Mouse (Mus musculus): ENCODE data around the gene Pid1. TPM values are rescaled to one million over a fixed set of nuclear protein-coding genes. Genes with fewer than 3 reads are reported as not detected.

Gene Pid1
- polyA plus RNA-seq, 1 experiment from 2014 or later = 25.1 TPM

GRCm38 (mm10) chr1:84155585-84155930 is 208.4 kb downstream of the Pid1 start:
- no peak overlapping the region for H3K4me3 ChIP-seq (ENCODE audit: low read depth, low read length)
- no peak overlapping the region for H3K4me2 ChIP-seq (ENCODE audit: low read depth, low read length)
- no peaks in the 10 kb centered on the region for H3K36me3 ChIP-seq (ENCODE audit: control insufficient read depth, insufficient read depth)
- no peak overlapping the region for H3K9ac ChIP-seq (ENCODE audit: low read depth, low read length)
- no peak for ATAC-seq (ENCODE audit: low read depth)
- 47% methylated on average over 2 of the region's 2 CpGs for WGBS (ENCODE audit: insufficient replicate concordance)
- H3K27ac ChIP-seq (ENCODE audit: low read length) = no peak overlapping the region
- no peaks in the 10 kb centered on the region for H3K9me3 ChIP-seq (replicated peaks; ENCODE audit: control insufficient read depth, low read length)
- H3K4me1 ChIP-seq (ENCODE audit: control insufficient read depth, low read depth, low read length) = no peaks in the 10 kb centered on the region
- no peaks in the 10 kb centered on the region for H3K27me3 ChIP-seq (ENCODE audit: control insufficient read depth, insufficient read depth, low read depth, low read length)

GRCm38 (mm10) chr1:84154725-84155584 is 209.0 kb downstream of the Pid1 start:
- 66% methylated on average over 12 of the region's 12 CpGs for WGBS (ENCODE audit: insufficient replicate concordance)
- no peak overlapping the region for H3K9ac ChIP-seq (ENCODE audit: low read depth, low read length)
- no peaks in the 10 kb centered on the region for H3K36me3 ChIP-seq (ENCODE audit: control insufficient read depth, insufficient read depth)
- H3K4me2 ChIP-seq (ENCODE audit: low read depth, low read length) = no peak overlapping the region
- no peak for ATAC-seq (ENCODE audit: low read depth)
- H3K27me3 ChIP-seq (ENCODE audit: control insufficient read depth, insufficient read depth, low read depth, low read length) = no peaks in the 10 kb centered on the region
- H3K4me3 ChIP-seq (ENCODE audit: low read depth, low read length) = no peak overlapping the region
- H3K27ac ChIP-seq (ENCODE audit: low read length) = no peak overlapping the region
- H3K4me1 ChIP-seq (ENCODE audit: control insufficient read depth, low read depth, low read length) = no peaks in the 10 kb centered on the region
- no peaks in the 10 kb centered on the region for H3K9me3 ChIP-seq (replicated peaks; ENCODE audit: control insufficient read depth, low read length)

- no peak overlapping the region for H3K27ac ChIP-seq (ENCODE audit: low read length)
- no peaks in the 10 kb centered on the region for H3K36me3 ChIP-seq (ENCODE audit: control insufficient read depth, insufficient read depth)
- H3K4me2 ChIP-seq (ENCODE audit: low read depth, low read length) = no peak overlapping the region
- ATAC-seq (ENCODE audit: low read depth) = no peak
- H3K9me3 ChIP-seq (replicated peaks; ENCODE audit: control insufficient read depth, low read length) = no peaks in the 10 kb centered on the region
- H3K27me3 ChIP-seq (ENCODE audit: control insufficient read depth, insufficient read depth, low read depth, low read length) = no peaks in the 10 kb centered on the region
- 41% methylated on average over 4 of the region's 4 CpGs for WGBS (ENCODE audit: insufficient replicate concordance)
- no peak overlapping the region for H3K9ac ChIP-seq (ENCODE audit: low read depth, low read length)
- H3K4me3 ChIP-seq (ENCODE audit: low read depth, low read length) = no peak overlapping the region
- H3K4me1 ChIP-seq (ENCODE audit: control insufficient read depth, low read depth, low read length) = no peaks in the 10 kb centered on the region
These were observed 210.0 kb downstream of the Pid1 start for GRCm38 (mm10) chr1:84153943-84154342.

GRCm38 (mm10) chr1:84141561-84141960 is 222.4 kb downstream of the Pid1 start:
- H3K36me3 ChIP-seq (ENCODE audit: control insufficient read depth, insufficient read depth) = no peaks in the 10 kb centered on the region
- no peak overlapping the region for H3K4me3 ChIP-seq (ENCODE audit: low read depth, low read length)
- H3K4me2 ChIP-seq (ENCODE audit: low read depth, low read length) = no peak overlapping the region
- 38% methylated on average over 1 of the region's 1 CpGs for WGBS (ENCODE audit: insufficient replicate concordance)
- no peak overlapping the region for H3K9ac ChIP-seq (ENCODE audit: low read depth, low read length)
- no peak for ATAC-seq (ENCODE audit: low read depth)
- no peak overlapping the region for H3K27ac ChIP-seq (ENCODE audit: low read length)
- H3K9me3 ChIP-seq (replicated peaks; ENCODE audit: control insufficient read depth, low read length) = no peaks in the 10 kb centered on the region
- no peaks in the 10 kb centered on the region for H3K4me1 ChIP-seq (ENCODE audit: control insufficient read depth, low read depth, low read length)
- no peaks in the 10 kb centered on the region for H3K27me3 ChIP-seq (ENCODE audit: control insufficient read depth, insufficient read depth, low read depth, low read length)

- Histone ChIP-seq H3K36me3 (ENCODE audit: control insufficient read depth, insufficient read depth) (no peaks in the 10 kb centered on the region), H3K27me3 (ENCODE audit: control insufficient read depth, insufficient read depth, low read depth, low read length) (no peaks in the 10 kb centered on the region), H3K9me3 (replicated peaks; ENCODE audit: control insufficient read depth, low read length) (no peaks in the 10 kb centered on the region), H3K9ac (ENCODE audit: low read depth, low read length) (no peak overlapping the region), H3K4me2 (ENCODE audit: low read depth, low read length) (no peak overlapping the region), H3K4me1 (ENCODE audit: control insufficient read depth, low read depth, low read length) (no peaks in the 10 kb centered on the region), H3K27ac (ENCODE audit: low read length) (no peak overlapping the region), H3K4me3 (ENCODE audit: low read depth, low read length) (no peak overlapping the region)
- no peak for ATAC-seq (ENCODE audit: low read depth)
- WGBS (ENCODE audit: insufficient replicate concordance) = 70% methylated on average over 4 of the region's 4 CpGs
These were observed 231.5 kb downstream of the Pid1 start for GRCm38 (mm10) chr1:84132451-84132850.

GRCm38 (mm10) chr1:84131799-84132198 is 232.2 kb downstream of the Pid1 start:
- Histone ChIP-seq H3K9ac (ENCODE audit: low read depth, low read length) (no peak overlapping the region), H3K27ac (ENCODE audit: low read length) (no peak overlapping the region), H3K27me3 (ENCODE audit: control insufficient read depth, insufficient read depth, low read depth, low read length) (no peaks in the 10 kb centered on the region), H3K36me3 (ENCODE audit: control insufficient read depth, insufficient read depth) (no peaks in the 10 kb centered on the region), H3K9me3 (replicated peaks; ENCODE audit: control insufficient read depth, low read length) (no peaks in the 10 kb centered on the region), H3K4me2 (ENCODE audit: low read depth, low read length) (no peak overlapping the region), H3K4me3 (ENCODE audit: low read depth, low read length) (no peak overlapping the region), H3K4me1 (ENCODE audit: control insufficient read depth, low read depth, low read length) (no peaks in the 10 kb centered on the region)
- 50% methylated on average over 1 of the region's 1 CpGs for WGBS (ENCODE audit: insufficient replicate concordance)
- ATAC-seq (ENCODE audit: low read depth) = no peak

- no peak overlapping the region for H3K27ac ChIP-seq (ENCODE audit: low read length)
These were observed 235.5 kb downstream of the Pid1 start for GRCm38 (mm10) chr1:84128510-84128909.

GRCm38 (mm10) chr1:84119306-84119705 is 244.7 kb downstream of the Pid1 start:
- Histone ChIP-seq H3K9me3 (replicated peaks; ENCODE audit: control insufficient read depth, low read length) (no peaks in the 10 kb centered on the region), H3K4me2 (ENCODE audit: low read depth, low read length) (no peak overlapping the region), H3K9ac (ENCODE audit: low read depth, low read length) (no peak overlapping the region), H3K4me3 (ENCODE audit: low read depth, low read length) (no peak overlapping the region), H3K36me3 (ENCODE audit: control insufficient read depth, insufficient read depth) (no peaks in the 10 kb centered on the region), H3K4me1 (ENCODE audit: control insufficient read depth, low read depth, low read length) (no peaks in the 10 kb centered on the region), H3K27ac (ENCODE audit: low read length) (no peak overlapping the region), H3K27me3 (ENCODE audit: control insufficient read depth, insufficient read depth, low read depth, low read length) (no peaks in the 10 kb centered on the region)
- ATAC-seq (ENCODE audit: low read depth) = no peak
- WGBS (ENCODE audit: insufficient replicate concordance) = 61% methylated on average over 2 of the region's 2 CpGs

More at GRCm38 (mm10) chr1:84128510-84128909, 235.5 kb downstream of the Pid1 start:
- 59% methylated on average over 4 of the region's 4 CpGs for WGBS (ENCODE audit: insufficient replicate concordance)
- no peaks in the 10 kb centered on the region for H3K36me3 ChIP-seq (ENCODE audit: control insufficient read depth, insufficient read depth)
- no peaks in the 10 kb centered on the region for H3K4me1 ChIP-seq (ENCODE audit: control insufficient read depth, low read depth, low read length)
- H3K4me3 ChIP-seq (ENCODE audit: low read depth, low read length) = no peak overlapping the region
- no peaks in the 10 kb centered on the region for H3K27me3 ChIP-seq (ENCODE audit: control insufficient read depth, insufficient read depth, low read depth, low read length)
- ATAC-seq (ENCODE audit: low read depth) = no peak
- H3K9ac ChIP-seq (ENCODE audit: low read depth, low read length) = no peak overlapping the region
- H3K4me2 ChIP-seq (ENCODE audit: low read depth, low read length) = no peak overlapping the region
- no peaks in the 10 kb centered on the region for H3K9me3 ChIP-seq (replicated peaks; ENCODE audit: control insufficient read depth, low read length)

GRCm38 (mm10) chr1:84106756-84107155 is 257.2 kb downstream of the Pid1 start:
- WGBS (ENCODE audit: insufficient replicate concordance) = 62% methylated on average over 4 of the region's 4 CpGs

More at GRCm38 (mm10) chr1:84106756-84107155, 257.2 kb downstream of the Pid1 start:
- Histone ChIP-seq H3K27me3 (ENCODE audit: control insufficient read depth, insufficient read depth, low read depth, low read length) (no peaks in the 10 kb centered on the region), H3K36me3 (ENCODE audit: control insufficient read depth, insufficient read depth) (no peaks in the 10 kb centered on the region), H3K4me3 (ENCODE audit: low read depth, low read length) (no peak overlapping the region), H3K27ac (ENCODE audit: low read length) (no peak overlapping the region), H3K4me1 (ENCODE audit: control insufficient read depth, low read depth, low read length) (no peaks in the 10 kb centered on the region), H3K4me2 (ENCODE audit: low read depth, low read length) (no peak overlapping the region), H3K9ac (ENCODE audit: low read depth, low read length) (no peak overlapping the region), H3K9me3 (replicated peaks; ENCODE audit: control insufficient read depth, low read length) (no peaks in the 10 kb centered on the region)
- ATAC-seq (ENCODE audit: low read depth) = no peak

Measured in liver, embryonic 16.5 days (tissue).